12 mouse cellular contexts compared by ENCODE assay signal in the genomic region with DNA sequence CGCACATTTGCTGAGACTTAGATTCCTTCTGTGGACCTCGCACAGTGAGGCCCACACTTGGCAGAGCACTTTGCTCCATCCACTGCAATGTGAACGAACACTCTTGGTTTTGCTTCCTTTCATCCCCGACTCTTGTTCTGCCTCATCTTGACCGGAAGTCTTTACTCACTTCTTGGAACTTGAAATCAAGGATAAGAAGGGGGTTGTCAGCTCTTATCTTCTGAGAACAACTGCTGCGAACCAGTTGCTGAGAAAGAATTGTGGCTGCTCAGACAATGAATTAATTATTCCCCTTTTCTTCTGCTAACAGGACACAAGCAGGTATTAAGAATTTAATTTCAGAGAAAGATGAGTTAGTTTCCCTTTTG. TPM values are rescaled to one million over a fixed set of nuclear protein-coding genes. Genes with fewer than 3 reads are reported as not detected.
DNase-seq lines count a peak whose midpoint lies in the region; ATAC-seq and TF ChIP-seq lines count a peak whose summit lies in the region.
"Had no signal": no experiment of that assay in that cellular context is flagged by ENCODE, and none has a peak within 500 bp of the region (broad histone marks: within the 10 kb centered on the region; RNA-seq: fewer than 3 reads in every experiment).

No protein-coding gene starts in this region.

- peak overlapping the region; percentile 75 for H3K27ac ChIP-seq in heart, embryonic 13.5 days (replicated peaks)
- peak overlapping the region; percentile 76 for H3K27ac ChIP-seq in intestine, embryonic 16.5 days (ENCODE audit: low read length)
- peak overlapping the region; percentile 38; the same call in 1 of the 2 replicates for H3K27ac ChIP-seq in stomach, embryonic 16.5 days (ENCODE audit: low read length)
- no peak overlapping the region for H3K27ac ChIP-seq in forebrain, postnatal 0 days (ENCODE audit: low read depth, low read length)
- H3K27ac ChIP-seq: hindbrain, embryonic 12.5 days had no signal

- peak overlapping the region; percentile 61; the same call in 1 of the 2 replicates for H3K9ac ChIP-seq in heart, embryonic 13.5 days
- peak overlapping the region; percentile 46 for H3K9ac ChIP-seq in intestine, embryonic 16.5 days (ENCODE audit: low read depth, low read length)
- H3K9ac ChIP-seq in stomach, embryonic 16.5 days (ENCODE audit: low read length): 0 out of 2 replicates have a peak overlapping the region, but pooled peaks have one; percentile 33
- no peak overlapping the region for H3K9ac ChIP-seq in forebrain, postnatal 0 days
- H3K9ac ChIP-seq: hindbrain, embryonic 12.5 days had no signal

- H3K4me3 ChIP-seq in heart, embryonic 13.5 days: peak overlapping the region; percentile 10; the same call in 1 of the 2 replicates
- peak overlapping the region; percentile 91 for H3K4me3 ChIP-seq in megakaryocyte, embryonic 14.5 days (replicated peaks)
- H3K4me3 ChIP-seq in intestine, embryonic 16.5 days (ENCODE audit: low read length): peak overlapping the region; percentile 20; the same call in 1 of the 2 replicates
- H3K4me3 ChIP-seq in stomach, embryonic 16.5 days (replicated peaks; ENCODE audit: low read length): no peak overlapping the region
- no peak overlapping the region for H3K4me3 ChIP-seq in forebrain, postnatal 0 days (ENCODE audit: low read depth, low read length)
- H3K4me3 ChIP-seq: hindbrain, embryonic 12.5 days had no signal

- H3K36me3 ChIP-seq in heart, embryonic 13.5 days: peaks cover 28% of the 10 kb centered on the region
- H3K36me3 ChIP-seq in megakaryocyte, embryonic 14.5 days (replicated peaks; ENCODE audit: low read length): peaks cover 72% of the 10 kb centered on the region
- H3K36me3 ChIP-seq in intestine, embryonic 16.5 days (ENCODE audit: control insufficient read depth, insufficient read depth, low read length): no peaks in the 10 kb centered on the region; the same call in 1 of the 2 replicates
- H3K36me3 ChIP-seq in stomach, embryonic 16.5 days (ENCODE audit: control insufficient read depth, insufficient read depth, low read length): peaks cover 6% of the 10 kb centered on the region; the same call in 1 of the 2 replicates
- H3K36me3 ChIP-seq in forebrain, postnatal 0 days (ENCODE audit: insufficient read depth): no peaks in the 10 kb centered on the region

- no peak for TF ChIP-seq CTCF in forebrain, postnatal 0 days (IDR thresholded peaks at IDR 0.05; ENCODE audit: low read depth)

- H3K9me3 ChIP-seq in heart, embryonic 13.5 days: no peaks in the 10 kb centered on the region
- H3K9me3 ChIP-seq in megakaryocyte, embryonic 14.5 days: no peaks in the 10 kb centered on the region
- no peaks in the 10 kb centered on the region for H3K9me3 ChIP-seq in intestine, embryonic 16.5 days (ENCODE audit: control insufficient read depth, low read length)
- no peaks in the 10 kb centered on the region for H3K9me3 ChIP-seq in stomach, embryonic 16.5 days (replicated peaks; ENCODE audit: control insufficient read depth, low read length)
- no peaks in the 10 kb centered on the region for H3K9me3 ChIP-seq in forebrain, postnatal 0 days (ENCODE audit: low read length)
- H3K9me3 ChIP-seq: hindbrain, embryonic 12.5 days had no signal

- whole genome bisulfite sequencing in heart, embryonic 13.5 days: 35% methylated on average over 6 of the region's 6 CpGs
- 48% methylated on average over 6 of the region's 6 CpGs for WGBS in intestine, embryonic 16.5 days
- WGBS in stomach, embryonic 16.5 days: 50% methylated on average over 6 of the region's 6 CpGs
- 82% methylated on average over 6 of the region's 6 CpGs for WGBS in forebrain, postnatal 0 days

- peaks cover 61% of the 10 kb centered on the region for H3K4me1 ChIP-seq in heart, embryonic 13.5 days
- H3K4me1 ChIP-seq in megakaryocyte, embryonic 14.5 days: peaks cover 78% of the 10 kb centered on the region
- H3K4me1 ChIP-seq in intestine, embryonic 16.5 days (ENCODE audit: control insufficient read depth, insufficient read depth, low read length): peaks cover 36% of the 10 kb centered on the region
- H3K4me1 ChIP-seq in stomach, embryonic 16.5 days (ENCODE audit: control insufficient read depth, insufficient read depth, low read length): peaks cover 24% of the 10 kb centered on the region
- 0 out of 2 replicates have a peak, but pooled peaks cover 4% of the 10 kb centered on the region for H3K4me1 ChIP-seq in forebrain, postnatal 0 days (ENCODE audit: insufficient read depth)

- DNase-seq in heart, adult 11 months: no peak
- no peak for DNase-seq in retina, postnatal 1 day
- no peak for DNase-seq in forebrain, postnatal 0 days
- DNase-seq: adrenal gland, postnatal 14 days; cerebellum, adult 9-11 months; thymus, postnatal 25 days had no signal

- ATAC-seq in heart, embryonic 13.5 days (ENCODE audit: extremely low read depth, insufficient number of reproducible peaks, low FRiP score, low TSS enrichment): no peak
- ATAC-seq in megakaryocyte, adult 5-6 weeks (ENCODE audit: poor library complexity, severe bottlenecking): no peak
- ATAC-seq in intestine, embryonic 16.5 days: peak; percentile 24
- no peak for ATAC-seq in stomach, embryonic 16.5 days (ENCODE audit: insufficient read depth, low FRiP score)
- no peak for ATAC-seq in forebrain, postnatal 0 days

- no peaks in the 10 kb centered on the region for H3K27me3 ChIP-seq in heart, embryonic 13.5 days (replicated peaks)
- no peaks in the 10 kb centered on the region for H3K27me3 ChIP-seq in megakaryocyte, embryonic 14.5 days (replicated peaks)
- H3K27me3 ChIP-seq in intestine, embryonic 16.5 days (replicated peaks; ENCODE audit: control insufficient read depth, insufficient read depth, low read length): no peaks in the 10 kb centered on the region
- no peaks in the 10 kb centered on the region for H3K27me3 ChIP-seq in stomach, embryonic 16.5 days (ENCODE audit: control insufficient read depth, insufficient read depth, low read length)
- no peaks in the 10 kb centered on the region for H3K27me3 ChIP-seq in forebrain, postnatal 0 days (ENCODE audit: insufficient read depth, low read length)
- H3K27me3 ChIP-seq: hindbrain, embryonic 12.5 days had no signal

- peak overlapping the region; percentile 53 for H3K4me2 ChIP-seq in heart, embryonic 13.5 days
- peak overlapping the region; percentile 29 for H3K4me2 ChIP-seq in intestine, embryonic 16.5 days (ENCODE audit: low read depth, low read length)
- peak overlapping the region; percentile 30 for H3K4me2 ChIP-seq in stomach, embryonic 16.5 days (ENCODE audit: low read depth, low read length)
- no peak overlapping the region for H3K4me2 ChIP-seq in forebrain, postnatal 0 days (ENCODE audit: low read depth)
- H3K4me2 ChIP-seq: hindbrain, embryonic 12.5 days had no signal

RNA-seq across cellular contexts. Expression of gene Clint1, which starts 4.3 kb away (rescaled TPM):
- 50.6 and 52.6 TPM in 2 replicates for polyA plus RNA-seq in heart, embryonic 13.5 days (2015; fragmentation: Nextera tagmentation; extraction: Ambion mirVana)
- polyA plus RNA-seq in megakaryocyte, embryonic 14.5 days (2012; ENCODE audit: insufficient read depth, low replicate concordance): 38.7 and 59.4 TPM in 2 replicates
- 146 and 147 TPM in 2 replicates for total RNA-seq in megakaryocyte, adult 5-6 weeks (2015)
- 172 and 194 TPM in 2 replicates for total RNA-seq in megakaryocyte, adult 5-6 weeks (2017)
- 101 and 114 TPM in 2 replicates for polyA plus RNA-seq in intestine, embryonic 16.5 days (2015; fragmentation: Nextera tagmentation; extraction: Ambion mirVana)
- polyA plus RNA-seq in stomach, embryonic 16.5 days (2015; fragmentation: Nextera tagmentation; extraction: Ambion mirVana): 82.4 and 85.6 TPM in 2 replicates
- total RNA-seq in forebrain, postnatal 0 days (2014; rRNA removed): 24.7 and 32.8 TPM in 2 replicates
- polyA plus RNA-seq in forebrain, postnatal 0 days (2015; fragmentation: Nextera tagmentation; extraction: Ambion mirVana): 19.4 and 28.8 TPM in 2 replicates

Comparison
In these comparisons a context has a peak if more than half of its experiments do, and no peak if none do; other contexts are left out.
1. H3K4me3 ChIP-seq: peak in heart, embryonic 13.5 days (single experiment), megakaryocyte, embryonic 14.5 days (single experiment) and intestine, embryonic 16.5 days (single experiment); none in stomach, embryonic 16.5 days (single experiment) and forebrain, postnatal 0 days (single experiment).